Mouse (Mus musculus) adrenal gland, postnatal 14 days (tissue): Measurements from ENCODE around the gene Fbxl8. TPM values are rescaled to one million over a fixed set of nuclear protein-coding genes. Genes with fewer than 3 reads are reported as not detected.
A peak's percentile ranks its signal among the peaks of the same experiment; 100 is the strongest.
"Not testable (repeated sequence)": the region's sequence is repeated elsewhere in the genome, so short reads cannot be mapped to it uniquely, and the experiment has no call there.

Source experiments
- DNase-seq: peaks from one replicate; pipeline ENCODE4 v3.0.0; 2021; ENCODE audit warnings: mixed read lengths
- long read RNA-seq, 2 experiments: library from polyadenylated mRNA; stranded (forward); transcript quantifications; one replicate each; pipeline ENCODE4 v2.0.0; 2021
- total RNA-seq: library from RNA; stranded (reverse); gene quantifications from 2 replicates; pipeline ENCODE4 v1.2.3, GENCODE M21; 2021

Fbxl8 gene
- 3.3 and 5.0 TPM in 2 replicates for total RNA-seq
- long read RNA-seq, experiment 1, partial matches to known transcripts, result 1 of 7 reads
- long read RNA-seq, experiment 1, other reads (novel, unspliced or antisense), result 4 of 7 reads
- long read RNA-seq, experiment 2, transcript Fbxl8-201 (3 exons, 1,901 nt), result major isoform, 5 of 11 reads
- long read RNA-seq, experiment 2, partial matches to known transcripts, result 0 of 11 reads
- long read RNA-seq, experiment 2, other reads (novel, unspliced or antisense), result 6 of 11 reads

DNA sequence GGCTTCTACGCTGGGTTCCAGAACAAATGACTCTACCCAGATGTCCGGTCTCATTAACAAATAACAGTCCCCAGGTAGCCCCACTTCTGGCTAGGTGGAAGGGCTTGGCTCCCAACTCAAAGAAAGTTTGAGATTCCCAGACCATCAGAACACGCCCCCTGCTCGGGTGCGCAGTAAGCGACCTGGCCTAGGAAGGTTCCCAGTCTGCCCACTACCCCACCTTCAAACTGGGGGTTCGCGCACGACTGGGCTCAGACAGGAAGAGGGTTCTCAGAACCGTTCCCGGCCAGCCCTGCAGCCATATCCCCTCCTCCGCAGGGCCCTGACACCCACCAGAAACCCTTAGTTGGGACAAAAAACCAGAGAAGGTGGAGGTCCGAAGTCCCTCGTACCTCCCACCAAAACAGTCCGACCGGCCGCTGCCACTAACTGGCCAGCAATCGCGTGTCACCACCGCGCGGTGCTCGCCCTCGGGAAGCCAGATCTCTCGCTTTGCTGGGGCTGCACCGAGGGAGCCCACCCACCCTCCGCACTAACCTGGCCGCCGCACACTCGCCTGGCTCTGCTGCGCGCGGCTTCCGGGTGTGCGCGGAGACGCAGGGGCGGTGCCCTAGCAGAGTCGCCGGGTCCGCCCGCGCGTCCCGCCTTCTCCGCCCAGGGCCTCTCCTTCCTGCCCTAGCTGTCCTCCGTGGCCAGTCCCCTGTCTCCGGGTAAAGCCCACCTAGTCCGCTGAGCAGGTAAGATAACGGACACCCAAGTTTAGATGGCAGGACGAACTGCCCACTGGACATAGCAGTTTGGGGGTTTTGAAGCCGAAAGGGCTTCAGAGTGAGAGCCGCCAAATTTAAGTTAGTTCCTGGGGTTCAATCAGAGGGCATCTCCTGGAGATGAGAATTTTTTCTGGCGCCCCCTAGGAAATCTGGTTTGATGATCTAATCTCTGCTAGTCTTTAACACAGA, at the start of gene Fbxl8, which contains the start of gene Tradd:
TSS of gene Fbxl8 (plus strand) at position 625 of the 959 bp plus-strand sequence.
TSS of gene Tradd (minus strand) at position 586 of the 959 bp plus-strand sequence.
- peak; percentile 88 for DNase-seq

DNA sequence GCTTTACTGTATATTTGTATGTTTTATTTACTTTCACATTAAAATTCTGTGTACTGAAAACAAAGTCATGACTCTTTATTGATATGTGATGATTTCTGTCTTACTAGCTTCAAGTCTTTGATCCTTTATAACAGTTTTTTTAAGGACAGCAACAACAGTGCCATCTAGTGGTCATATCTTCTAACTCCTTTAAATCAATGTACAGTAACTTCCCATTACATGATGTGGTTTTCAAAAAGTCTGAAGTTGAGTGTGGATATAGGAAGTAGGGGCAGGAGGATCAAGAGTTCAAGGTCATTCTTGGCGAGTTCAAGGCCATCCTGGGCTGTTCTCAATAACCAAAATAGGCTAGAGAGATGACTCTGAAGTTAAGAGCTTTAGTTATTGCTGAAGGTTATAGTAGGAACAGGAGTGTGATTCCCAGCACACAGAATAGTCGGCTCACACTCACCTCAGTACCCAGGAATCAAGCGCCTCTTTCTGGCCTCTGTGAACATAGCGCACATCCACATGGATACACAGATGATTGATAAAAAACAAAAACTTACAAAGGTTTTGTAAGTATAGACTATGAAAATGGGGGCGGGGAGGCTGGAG, 46.4 kb upstream of the Fbxl8 start:
- no peak for DNase-seq

DNA sequence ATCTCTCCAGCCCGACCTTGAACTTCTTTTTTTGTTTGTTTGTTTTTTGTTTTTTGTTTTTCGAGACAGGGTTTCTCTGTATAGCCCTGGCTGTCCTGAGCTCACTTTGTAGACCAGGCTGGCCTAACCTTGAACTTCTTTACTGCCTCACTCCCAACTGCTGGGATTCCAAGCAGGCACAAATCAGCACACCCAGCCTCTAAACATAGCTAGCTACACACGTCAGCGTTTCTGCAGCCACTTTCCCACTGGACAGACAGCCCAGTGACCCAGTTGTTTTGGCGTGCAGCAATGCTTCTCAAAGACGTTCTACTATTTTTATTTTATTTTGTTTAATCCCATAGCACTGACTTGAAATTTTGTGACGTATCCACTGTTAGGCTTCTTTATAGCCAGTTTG, 40.6 kb upstream of the Fbxl8 start:
- peak; percentile 18 for DNase-seq

DNA sequence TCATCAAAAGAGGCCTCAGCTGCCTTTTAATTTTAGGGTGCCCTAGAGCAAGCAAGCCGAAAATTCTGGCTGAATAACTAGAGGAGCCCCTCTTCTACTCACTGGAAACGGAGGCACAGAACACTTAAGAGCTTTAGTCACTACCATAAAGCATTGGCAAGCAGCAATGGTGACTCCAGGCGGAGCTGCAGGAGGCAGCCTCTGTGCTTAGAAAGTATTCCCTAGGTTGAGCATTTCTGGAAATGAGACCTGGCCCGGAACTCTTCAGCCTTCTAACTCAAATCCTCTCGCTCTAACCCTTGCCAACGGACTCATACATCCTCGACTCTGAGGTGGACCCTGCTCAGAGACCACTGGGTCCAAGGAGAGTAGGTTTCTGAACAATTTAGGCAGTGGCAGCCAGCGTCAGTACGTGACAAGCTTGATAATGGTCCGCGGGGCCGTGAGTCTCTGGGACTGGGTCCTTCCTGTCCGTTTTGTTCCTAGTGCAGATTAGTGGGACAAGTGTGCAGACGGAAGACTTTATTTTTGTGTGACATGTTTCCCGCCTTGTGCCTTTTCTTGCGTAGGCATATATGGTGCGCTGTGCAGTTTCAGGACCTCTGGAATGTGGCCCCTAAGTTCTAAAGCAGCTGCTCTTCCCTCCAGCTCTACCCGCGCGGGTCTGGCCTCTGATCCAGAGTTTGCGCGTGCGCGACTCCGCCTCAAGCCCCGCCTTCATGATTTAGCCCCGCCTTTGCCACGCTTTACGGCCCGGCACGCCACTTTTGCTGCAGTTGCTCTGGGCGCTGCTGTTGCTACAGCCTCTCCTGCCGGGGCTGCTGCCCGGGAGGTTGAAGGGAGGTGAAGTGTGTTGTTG, 39.8 kb upstream of the Fbxl8 start, which contains the start of gene D230025D16Rik:
TSS of gene D230025D16Rik (plus strand) at position 733 of the 859 bp plus-strand sequence.
- DNase-seq, result peak; percentile 98

DNA sequence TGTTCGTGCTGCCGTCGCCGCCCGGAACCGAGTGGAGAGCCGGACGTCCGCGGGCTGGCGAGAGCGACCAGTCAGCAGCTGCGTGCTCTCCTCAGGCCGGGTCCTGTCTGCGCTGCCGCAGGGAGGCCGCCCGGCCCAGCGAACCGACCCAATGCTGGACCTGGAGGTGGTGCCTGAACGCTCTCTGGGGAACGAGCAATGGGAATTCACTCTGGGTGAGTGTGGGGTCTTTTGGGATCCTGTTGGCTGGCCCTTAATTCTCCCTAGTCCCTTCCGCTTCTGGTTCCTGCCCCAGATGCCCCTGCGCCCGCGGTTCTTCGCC, 39.2 kb upstream of the Fbxl8 start:
- DNase-seq, result no peak

DNA sequence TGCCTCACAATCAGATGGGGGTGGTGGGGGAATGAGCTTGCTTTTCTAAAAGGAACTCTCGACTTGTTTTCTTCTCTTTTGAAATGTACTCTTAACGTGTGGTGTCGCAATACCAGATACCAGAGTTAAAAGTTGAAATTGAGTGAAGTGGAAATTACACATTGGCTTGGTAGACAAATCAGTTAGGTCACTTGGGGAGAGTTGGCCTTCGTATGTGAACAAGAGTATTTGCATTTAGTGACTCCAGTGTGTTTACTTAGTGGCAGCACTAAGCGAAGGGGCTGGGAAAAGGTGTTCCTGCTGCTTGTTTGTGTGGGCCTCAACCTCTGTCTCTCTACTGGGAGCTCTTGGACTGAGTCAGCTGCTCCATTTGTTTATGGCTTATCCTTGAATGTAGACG, 38.5 kb upstream of the Fbxl8 start:
- peak; percentile 6 for DNase-seq

DNA sequence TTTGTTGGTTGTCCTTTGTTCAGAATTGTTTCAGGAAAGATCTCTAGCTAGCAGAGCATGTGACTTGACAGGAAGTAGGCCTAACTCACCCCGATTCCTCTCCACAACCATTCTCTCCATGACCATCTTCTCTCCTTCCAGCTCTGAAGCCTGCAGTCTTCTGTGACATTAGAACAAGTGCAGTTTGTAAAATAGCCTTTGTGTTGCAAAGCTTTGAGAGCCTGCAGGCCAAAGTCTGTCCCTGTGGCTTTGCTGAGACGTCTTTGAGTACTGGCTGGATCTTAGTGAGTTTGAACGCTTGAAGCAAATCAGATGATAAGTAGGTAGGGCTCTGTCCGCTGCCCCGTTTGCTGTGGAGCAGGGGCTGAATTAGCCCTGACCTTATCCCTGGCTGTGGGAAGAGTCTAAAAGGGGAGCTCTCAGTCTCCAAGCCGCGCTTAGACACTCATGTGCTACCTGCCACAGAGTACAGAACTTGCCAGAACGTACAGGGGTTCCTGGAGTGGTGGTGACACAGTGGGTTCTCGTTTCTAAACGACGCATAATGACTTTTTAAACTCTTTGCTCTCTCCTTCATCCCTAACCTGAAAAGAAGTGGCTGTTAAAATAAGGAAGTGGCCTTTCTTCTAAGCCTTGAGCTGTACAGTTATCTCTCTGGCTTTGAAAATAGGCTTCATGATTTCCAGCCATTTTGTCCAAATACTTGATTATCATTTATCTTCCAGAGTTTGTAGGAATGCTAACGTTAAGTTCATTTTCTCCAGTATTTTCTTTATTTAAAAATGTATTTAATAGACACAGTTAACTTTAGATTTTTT, 32.7 kb upstream of the Fbxl8 start:
- no peak for DNase-seq

DNA sequence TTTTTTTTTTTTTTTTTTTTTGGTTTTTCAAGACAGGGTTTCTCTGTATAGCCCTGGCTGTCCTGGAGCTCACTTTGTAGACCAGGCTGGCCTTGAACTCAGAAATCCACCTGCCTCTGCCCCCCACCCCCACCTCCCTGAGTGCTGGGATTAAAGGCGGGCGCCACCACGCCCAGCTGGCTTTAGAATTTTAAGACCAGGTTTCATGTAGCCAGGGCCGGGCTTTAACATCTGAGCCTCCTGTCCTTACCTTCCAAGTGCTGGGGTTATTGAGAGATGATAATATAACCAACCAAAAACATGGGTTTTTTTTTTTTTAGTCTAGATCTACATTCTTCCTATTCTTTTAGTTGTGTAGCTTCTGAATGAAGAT, 32.1 kb upstream of the Fbxl8 start:
- DNase-seq, result not testable (repeated sequence)

DNA sequence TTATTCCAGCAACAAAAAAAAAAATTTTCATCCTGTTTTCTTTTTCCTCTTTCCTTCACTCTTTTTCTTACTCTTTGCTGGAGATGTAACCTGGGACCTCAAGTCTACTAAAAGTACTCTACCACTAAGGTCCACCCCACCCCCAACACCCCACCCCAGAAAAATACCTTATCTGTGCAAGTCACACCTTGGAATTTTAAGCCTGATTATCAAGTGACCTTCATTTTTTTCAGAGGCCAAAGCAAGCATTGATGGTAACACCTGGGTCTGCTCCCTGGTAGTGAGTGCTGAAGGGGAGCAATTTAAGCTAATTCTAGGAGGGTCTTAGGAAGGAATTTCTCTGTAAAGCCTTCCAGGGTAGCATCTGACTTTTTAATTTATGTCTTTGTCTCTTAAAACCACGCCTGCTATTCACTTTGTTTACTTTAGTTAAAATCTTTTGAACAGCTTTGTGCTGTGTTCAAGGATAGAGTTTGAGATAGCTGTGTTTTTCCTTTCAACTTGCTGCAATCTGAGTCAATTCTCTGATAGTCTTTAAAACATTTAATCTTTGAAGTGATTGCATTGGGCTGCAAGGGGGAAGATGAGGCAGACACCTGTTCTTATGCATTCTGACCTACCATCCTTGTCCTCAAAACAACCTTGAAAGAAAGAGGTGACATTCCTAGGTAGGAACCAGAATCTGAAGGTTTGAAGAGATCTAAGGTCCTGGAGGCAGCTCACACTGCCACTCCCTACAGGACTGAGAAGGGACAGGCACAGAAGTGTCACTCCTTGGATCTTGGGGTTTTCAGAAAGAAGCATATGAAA, 31.1 kb upstream of the Fbxl8 start:
- DNase-seq, result no peak

DNA sequence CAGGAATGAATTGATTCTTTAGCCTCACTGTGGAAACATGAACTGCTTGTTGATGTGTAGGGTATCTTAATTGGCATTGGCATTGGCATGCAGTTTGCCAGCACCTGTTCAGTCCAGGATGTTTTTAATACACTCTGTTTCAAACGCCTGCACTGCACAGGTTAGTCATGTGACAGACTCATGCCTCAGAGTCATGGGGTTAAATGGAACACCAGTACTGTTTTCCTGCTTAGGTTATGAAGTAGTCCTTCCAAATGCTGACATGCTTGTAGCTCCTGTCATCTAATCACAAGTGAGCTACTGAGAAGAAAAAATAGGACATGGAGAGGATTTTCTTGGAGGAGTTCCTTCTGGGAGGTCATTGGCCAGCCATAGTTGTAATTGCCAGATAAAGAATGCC, 29.2 kb upstream of the Fbxl8 start:
- DNase-seq, result no peak

DNA sequence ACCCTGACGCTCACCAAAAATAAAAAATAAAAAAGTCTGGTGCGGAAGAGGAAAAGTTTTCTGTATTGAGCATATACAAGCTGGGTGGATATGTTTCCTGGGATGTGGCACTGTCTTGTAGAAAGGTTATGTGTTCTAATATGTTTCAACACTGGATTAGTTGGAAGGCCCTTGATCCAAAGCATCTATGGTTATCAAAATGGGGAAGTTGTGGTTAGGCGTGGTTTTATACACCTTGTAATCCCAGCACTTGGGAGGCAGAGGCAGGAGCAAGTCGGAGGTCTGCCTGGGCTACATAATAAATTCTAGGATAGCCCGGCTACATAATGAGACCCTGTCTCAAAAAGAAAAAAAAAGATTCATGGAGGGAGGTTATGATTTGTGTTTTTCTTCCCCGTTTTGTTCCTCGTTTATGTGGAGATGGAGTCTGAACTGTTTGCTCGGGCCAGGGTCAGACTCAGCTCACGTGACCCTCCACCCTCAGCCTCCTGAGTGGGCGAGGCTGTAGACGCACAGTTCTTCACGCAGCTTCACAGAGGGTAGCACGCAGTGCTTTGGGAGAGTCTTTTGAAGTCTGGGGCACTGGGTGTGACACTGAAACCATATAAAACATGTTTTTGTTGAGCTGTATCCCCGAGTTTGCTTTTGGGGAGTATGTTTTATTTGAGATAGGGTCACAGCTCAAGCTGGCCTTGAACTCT, 26.9 kb upstream of the Fbxl8 start:
- no peak for DNase-seq

DNA sequence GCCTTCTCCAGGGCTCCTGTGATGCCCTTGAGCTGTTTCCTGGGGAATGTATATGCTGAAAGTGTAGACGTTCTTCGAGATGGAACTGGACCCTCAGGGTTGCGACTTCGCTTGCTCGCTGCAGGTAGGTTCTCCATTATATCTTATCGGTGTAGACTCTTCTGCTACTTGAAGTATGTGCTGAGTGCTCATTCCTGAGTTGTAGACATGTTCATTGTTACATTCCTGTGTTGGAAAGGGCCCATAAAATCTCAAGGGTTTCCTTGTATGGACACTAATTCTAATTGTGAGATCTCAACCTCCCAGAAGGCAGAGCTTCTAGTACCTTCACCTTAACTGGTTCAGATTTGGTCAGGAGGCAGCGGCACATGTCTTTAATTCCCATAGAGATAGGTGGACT, 23.4 kb upstream of the Fbxl8 start:
- DNase-seq, result no peak

DNA sequence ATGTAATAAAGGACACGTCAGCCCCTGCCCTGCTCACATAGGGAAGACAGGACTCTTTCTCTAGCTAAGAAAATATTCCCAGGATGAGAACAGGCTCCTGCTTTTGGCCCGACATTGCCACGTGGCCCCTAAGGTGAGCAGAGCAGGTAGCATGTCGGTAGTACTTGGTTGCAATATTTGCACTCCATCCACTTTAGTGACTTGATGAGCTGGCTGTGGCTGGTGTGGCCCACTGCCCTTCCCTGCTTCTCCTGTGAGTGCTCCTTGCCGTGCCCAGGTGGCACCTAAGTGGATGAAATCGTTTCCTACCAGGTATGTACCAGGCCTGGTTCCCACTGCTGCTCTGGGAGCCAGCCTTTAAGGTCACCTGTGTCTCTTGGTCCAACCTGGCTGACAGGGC, 12.5 kb upstream of the Fbxl8 start:
- no peak for DNase-seq

DNA sequence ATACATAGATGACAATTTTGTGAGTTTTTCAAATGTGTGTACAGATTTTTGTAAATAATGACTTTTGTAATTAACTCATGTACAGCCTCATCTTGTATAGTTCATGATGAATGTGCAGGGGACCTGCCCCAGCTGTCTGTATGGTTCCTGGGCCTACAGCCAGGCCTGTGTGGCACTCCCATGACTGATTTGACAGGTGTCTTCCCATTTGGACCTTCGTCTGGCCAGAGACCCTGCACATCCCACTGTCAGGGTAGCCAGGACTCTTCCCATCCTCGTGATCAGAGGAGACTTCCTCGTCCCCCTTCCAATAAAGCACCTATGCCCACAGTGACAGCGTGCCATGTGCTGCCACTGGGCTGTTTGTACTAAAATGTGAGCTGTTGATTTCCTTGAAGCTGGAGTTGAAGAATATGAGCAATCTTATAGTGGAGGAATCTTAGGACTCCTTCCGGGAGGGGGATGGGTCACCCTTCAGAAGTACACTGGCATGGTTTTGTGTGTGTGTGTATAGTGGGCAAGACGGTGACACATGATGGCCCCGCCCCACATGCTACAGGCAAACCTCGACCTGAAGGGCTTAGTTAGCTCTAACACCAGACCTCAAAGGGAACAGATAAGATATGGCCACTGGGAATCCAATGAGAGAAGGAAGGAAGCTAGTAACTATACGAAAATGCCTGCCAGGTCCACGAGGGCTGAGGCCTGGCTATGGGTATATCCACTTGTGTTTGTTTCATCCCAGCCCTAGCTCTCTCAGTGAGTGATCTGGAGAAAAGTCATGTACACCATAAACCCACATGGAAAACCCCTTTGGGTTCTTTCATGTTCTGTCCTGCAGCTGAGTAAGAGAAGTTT, 11.5 kb upstream of the Fbxl8 start:
- DNase-seq, result no peak

DNA sequence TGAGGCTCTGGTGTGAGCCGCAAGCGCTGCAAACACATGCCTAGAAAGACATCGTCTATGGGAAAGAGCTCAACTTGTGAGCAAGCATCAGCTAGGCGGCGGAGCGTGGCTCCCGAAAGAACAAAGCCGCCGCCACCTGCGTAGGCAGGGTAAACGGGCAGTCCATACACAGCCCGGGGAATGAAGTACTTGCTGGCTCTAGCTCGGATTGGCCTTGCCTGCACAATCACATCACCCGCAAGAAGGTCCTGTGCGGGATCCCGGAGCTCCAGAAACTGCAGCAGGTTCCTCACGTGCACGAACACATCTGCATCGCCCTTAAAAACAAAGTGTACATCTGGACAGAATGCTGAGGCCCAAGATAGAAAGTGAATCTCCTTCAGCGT, 10.7 kb upstream of the Fbxl8 start:
- no peak for DNase-seq

DNA sequence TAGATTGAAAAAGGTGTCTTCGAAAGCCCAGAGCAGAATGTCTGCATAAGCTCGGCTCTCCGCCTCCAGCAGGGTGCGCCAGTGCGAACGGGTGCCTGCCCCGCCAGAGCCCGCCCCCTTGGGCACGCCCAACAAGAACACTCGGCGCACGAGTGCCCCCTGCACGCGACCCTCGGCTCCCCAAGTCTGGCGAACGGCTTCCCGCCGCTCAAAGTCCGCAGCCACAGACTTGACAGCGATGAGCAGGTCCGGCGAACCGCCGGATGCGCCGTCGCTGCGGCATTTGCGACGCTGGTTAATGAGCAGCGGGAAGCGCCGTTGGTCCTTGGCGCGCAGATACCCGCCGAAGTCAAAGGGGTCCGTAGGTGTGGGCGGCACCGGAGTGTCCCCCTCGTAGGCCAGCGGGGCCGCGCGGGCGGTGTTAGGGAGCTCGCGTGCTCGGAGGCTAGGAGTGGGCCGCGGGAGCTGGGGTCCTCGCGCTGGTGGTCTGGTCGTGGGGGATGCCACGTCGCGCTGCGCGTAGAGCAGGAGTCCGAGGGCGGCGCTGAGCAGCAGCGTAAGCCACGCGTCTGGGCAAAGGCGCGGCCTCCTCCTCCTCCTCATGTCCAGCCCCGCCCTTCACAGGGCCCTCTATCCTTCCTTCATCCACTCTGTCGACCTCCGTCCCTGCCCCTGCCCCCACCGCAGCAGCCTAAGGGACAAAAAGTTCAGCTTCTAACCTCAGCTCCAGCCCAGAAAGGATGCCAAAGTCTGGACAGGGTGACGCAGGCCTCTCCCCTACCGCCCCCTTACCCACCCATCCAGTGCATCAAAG, 10.1 kb upstream of the Fbxl8 start:
- DNase-seq, result peak; percentile 94

DNA sequence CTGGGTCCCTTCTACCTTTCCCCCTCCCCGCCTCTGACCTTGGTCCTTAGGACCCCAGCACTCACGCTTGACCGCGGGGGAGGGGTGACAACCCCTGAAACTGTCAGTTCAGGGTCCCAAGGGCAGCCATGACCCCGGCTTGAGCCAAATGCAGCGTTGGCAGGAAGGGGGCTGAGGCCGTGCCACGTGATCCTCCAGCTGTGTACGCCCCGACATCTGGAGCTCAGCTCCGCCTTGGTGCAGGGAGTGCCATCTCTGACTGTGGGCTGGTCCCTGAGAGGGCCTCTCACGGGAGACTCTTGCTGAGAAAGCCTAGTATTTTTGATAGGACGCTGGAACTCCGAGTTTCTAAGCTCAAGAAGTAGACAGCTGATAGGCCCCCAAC, 9.5 kb upstream of the Fbxl8 start, which contains the start of gene B3gnt9:
TSS of gene B3gnt9 (minus strand) at position 188 of the 385 bp plus-strand sequence.
- DNase-seq, result peak; percentile 75
